Mouse (Mus musculus) kidney, postnatal 14 days (tissue): Measurements from ENCODE around the gene Gpsm3.
A peak's percentile ranks its signal among the peaks of the same experiment; 100 is the strongest.

ENCODE experiments used
- DNase-seq: peaks from one replicate; pipeline ENCODE4 v3.0.0; 2022; ENCODE audit warnings: mixed read lengths

The Gpsm3 gene

GRCm38 (mm10) chr17:34631647-34632046 is 42.0 kb downstream of the Gpsm3 start:
- DNase-seq = no peak

- DNase-seq = peak; percentile 88
Measured at GRCm38 (mm10) chr17:34632261-34632691, 42.7 kb downstream of the Gpsm3 start.

GRCm38 (mm10) chr17:34635671-34636070 is 46.1 kb downstream of the Gpsm3 start:
- DNase-seq = no peak

GRCm38 (mm10) chr17:34637459-34637858 is 47.9 kb downstream of the Gpsm3 start:
- DNase-seq = no peak

GRCm38 (mm10) chr17:34639461-34640255 is 50.1 kb downstream of the Gpsm3 start:
- no peak for DNase-seq

- DNase-seq = peak; percentile 63
Measured at GRCm38 (mm10) chr17:34640778-34641601, 51.4 kb downstream of the Gpsm3 start.
